ENCODE assay signal across 7 mouse cellular contexts in the genomic region with DNA sequence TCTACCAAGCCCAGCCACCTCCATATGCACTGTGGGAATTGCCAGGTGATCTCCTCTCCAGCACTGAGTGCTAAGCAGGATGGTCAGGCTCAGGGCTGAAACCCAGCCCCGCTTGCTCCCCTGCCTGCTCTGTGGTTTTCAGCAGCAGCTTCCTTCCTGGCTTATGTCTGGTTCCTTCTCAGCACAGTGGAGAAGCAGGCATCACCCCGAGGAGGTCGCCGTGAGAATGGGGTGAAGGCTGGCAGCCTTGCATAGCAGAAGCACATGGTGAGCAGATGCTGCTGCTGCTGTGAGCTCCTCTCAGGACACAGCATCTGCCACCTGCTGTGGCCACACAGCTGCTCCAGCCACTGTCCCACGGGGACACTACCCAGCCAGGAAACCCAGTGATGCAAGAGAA. TPM values are rescaled to one million over a fixed set of nuclear protein-coding genes. Genes with fewer than 3 reads are reported as not detected.
DNase-seq lines count a peak whose midpoint lies in the region; ATAC-seq and TF ChIP-seq lines count a peak whose summit lies in the region.

No protein-coding gene starts in this region.

- TF ChIP-seq CTCF in kidney, postnatal 0 days (IDR thresholded peaks at IDR 0.05; ENCODE audit: low read depth): no peak
- TF ChIP-seq CTCF in cortical plate, adult 2 months (IDR thresholded peaks at IDR 0.05; ENCODE audit: extremely low read depth, insufficient read depth, low read length): no peak
- no peak for TF ChIP-seq CTCF in forebrain, postnatal 0 days (IDR thresholded peaks at IDR 0.05; ENCODE audit: low read depth)

- no peak for TF ChIP-seq POLR2A in cortical plate, adult 2 months (IDR thresholded peaks at IDR 0.05; ENCODE audit: extremely low read depth, insufficient read depth, low read length)

- no peak overlapping the region for H3K4me2 ChIP-seq in kidney, postnatal 0 days (ENCODE audit: low read length)
- H3K4me2 ChIP-seq in forebrain, postnatal 0 days (ENCODE audit: low read depth): peak overlapping the region; percentile 46; the same call in 1 of the 2 replicates
- 0 out of 2 replicates have a peak overlapping the region, but pooled peaks have one; percentile 53 for H3K4me2 ChIP-seq in midbrain, embryonic 16.5 days (ENCODE audit: low read length)

- no peaks in the 10 kb centered on the region for H3K27me3 ChIP-seq in kidney, postnatal 0 days (ENCODE audit: insufficient read depth, low read length)
- H3K27me3 ChIP-seq in forebrain, postnatal 0 days (ENCODE audit: insufficient read depth, low read length): no peaks in the 10 kb centered on the region
- H3K27me3 ChIP-seq in midbrain, embryonic 16.5 days (ENCODE audit: control insufficient read depth, insufficient read depth, low read depth, low read length): no peaks in the 10 kb centered on the region

- no peak for ATAC-seq in kidney, postnatal 0 days (replicated peaks; ENCODE audit: low FRiP score, low read depth)
- peak; percentile 1; the same call in 1 of the 2 replicates for ATAC-seq in forebrain, postnatal 0 days
- 0 out of 2 replicates have a peak, but pooled peaks have one; percentile 2 for ATAC-seq in midbrain, embryonic 16.5 days

- no peak overlapping the region for H3K4me3 ChIP-seq in kidney, postnatal 0 days (replicated peaks; ENCODE audit: low read depth, low read length)
- H3K4me3 ChIP-seq in cortical plate, adult 2 months (ENCODE audit: insufficient read depth, low read length): no peak overlapping the region
- H3K4me3 ChIP-seq in forebrain, postnatal 0 days (ENCODE audit: low read depth, low read length): no peak overlapping the region
- no peak overlapping the region for H3K4me3 ChIP-seq in midbrain, embryonic 16.5 days (ENCODE audit: low read depth, low read length)

- H3K4me1 ChIP-seq in kidney, postnatal 0 days (replicated peaks; ENCODE audit: insufficient read depth, low read length): peaks cover 23% of the 10 kb centered on the region
- H3K4me1 ChIP-seq in cortical plate, adult 2 months (ENCODE audit: control insufficient read depth, insufficient read depth, low read length): peaks cover 13% of the 10 kb centered on the region
- H3K4me1 ChIP-seq in forebrain, postnatal 0 days (ENCODE audit: insufficient read depth): peaks cover 20% of the 10 kb centered on the region
- peaks cover 26% of the 10 kb centered on the region for H3K4me1 ChIP-seq in midbrain, embryonic 16.5 days (ENCODE audit: control insufficient read depth, insufficient read depth, low read length)

- no peaks in the 10 kb centered on the region for H3K9me3 ChIP-seq in kidney, postnatal 0 days (replicated peaks; ENCODE audit: low read length)
- no peaks in the 10 kb centered on the region for H3K9me3 ChIP-seq in forebrain, postnatal 0 days (ENCODE audit: low read length)
- H3K9me3 ChIP-seq in midbrain, embryonic 16.5 days (replicated peaks; ENCODE audit: control insufficient read depth, low read length, poor library complexity, severe bottlenecking): no peaks in the 10 kb centered on the region

- H3K36me3 ChIP-seq in kidney, postnatal 0 days (ENCODE audit: insufficient read depth, low read length): no peaks in the 10 kb centered on the region
- H3K36me3 ChIP-seq in forebrain, postnatal 0 days (ENCODE audit: insufficient read depth): no peaks in the 10 kb centered on the region
- no peaks in the 10 kb centered on the region for H3K36me3 ChIP-seq in midbrain, embryonic 16.5 days (ENCODE audit: control insufficient read depth, insufficient read depth, low read length)

- H3K9ac ChIP-seq in kidney, postnatal 0 days (ENCODE audit: low read depth, low read length): no peak overlapping the region
- no peak overlapping the region for H3K9ac ChIP-seq in forebrain, postnatal 0 days
- H3K9ac ChIP-seq in midbrain, embryonic 16.5 days (ENCODE audit: low read depth, low read length): peak overlapping the region; percentile 38; the same call in 1 of the 2 replicates

- WGBS in kidney, postnatal 0 days: 52% methylated on average over 5 of the region's 5 CpGs
- 46% methylated on average over 5 of the region's 5 CpGs for whole genome bisulfite sequencing in forebrain, postnatal 0 days
- WGBS in midbrain, embryonic 16.5 days: 68% methylated on average over 5 of the region's 5 CpGs

- peak overlapping the region; percentile 63; the same call in 1 of the 2 replicates for H3K27ac ChIP-seq in kidney, postnatal 0 days
- H3K27ac ChIP-seq in cortical plate, adult 2 months (ENCODE audit: insufficient read depth, low read length): peak overlapping the region; percentile 74
- H3K27ac ChIP-seq in forebrain, postnatal 0 days (ENCODE audit: low read depth, low read length): peak overlapping the region; percentile 96
- peak overlapping the region; percentile 93 for H3K27ac ChIP-seq in midbrain, embryonic 16.5 days (ENCODE audit: low read length)

- DNase-seq in kidney, postnatal 0 days (ENCODE audit: low spot score): no peak
- DNase-seq in kidney, adult 18-20 months: no peak
- DNase-seq in forebrain, postnatal 0 days: no peak
- DNase-seq in urinary bladder, postnatal 36 days (ENCODE audit: low spot score in 2 of 2): no peak
- no peak for DNase-seq in Muller cell, postnatal 12 days (ENCODE audit: inconsistent ontology term)

RNA-seq across cellular contexts. Expression of gene Neurl1b, which starts 33.0 kb away (rescaled TPM):
- polyA plus RNA-seq in kidney, postnatal 0 days (2015; fragmentation: Nextera tagmentation; extraction: Ambion mirVana): 1.6 and 2.1 TPM in 2 replicates
- polyA plus RNA-seq in cortical plate, adult 2 months (2012; rRNA removed): 53.4 and 56.8 TPM in 2 replicates
- 59.1 and 74.1 TPM in 2 replicates for total RNA-seq in forebrain, postnatal 0 days (2014; rRNA removed)
- polyA plus RNA-seq in forebrain, postnatal 0 days (2015; fragmentation: Nextera tagmentation; extraction: Ambion mirVana): 2.2 and 3.9 TPM in 2 replicates
- 2.0 and 2.3 TPM in 2 replicates for polyA plus RNA-seq in midbrain, embryonic 16.5 days (2015; fragmentation: Nextera tagmentation; extraction: Ambion mirVana)

Comparison
In these comparisons a context has a peak if more than half of its experiments do, and no peak if none do; other contexts are left out.
1. RNA of gene Neurl1b, which starts 33.0 kb away (polyA plus RNA-seq): 53.4 to 56.8 TPM in cortical plate, adult 2 months; 2.2 to 3.9 TPM in forebrain, postnatal 0 days, 2.0 to 2.3 TPM in midbrain, embryonic 16.5 days and 1.6 to 2.1 TPM in kidney, postnatal 0 days; every median in the first group is over 10 times any median in the second.
2. Peak in every context shown above with its lines, with median percentiles within 50 percentile points of each other: H3K27ac ChIP-seq.